Mouse (Mus musculus) kidney, postnatal 36 days (tissue): Measurements from ENCODE around the gene Lsm14b.

ENCODE experiments used
- DNase-seq, 2 experiments: peaks; one replicate each; pipeline ENCODE4 v3.0.0; 2021 to 2022; ENCODE audit warnings: mixed read lengths in 2 of 2

Gene Lsm14b

GRCm38 (mm10) chr2:180018573-180018972 is 6.2 kb upstream of the Lsm14b start:
- DNase-seq = no peak

DNA sequence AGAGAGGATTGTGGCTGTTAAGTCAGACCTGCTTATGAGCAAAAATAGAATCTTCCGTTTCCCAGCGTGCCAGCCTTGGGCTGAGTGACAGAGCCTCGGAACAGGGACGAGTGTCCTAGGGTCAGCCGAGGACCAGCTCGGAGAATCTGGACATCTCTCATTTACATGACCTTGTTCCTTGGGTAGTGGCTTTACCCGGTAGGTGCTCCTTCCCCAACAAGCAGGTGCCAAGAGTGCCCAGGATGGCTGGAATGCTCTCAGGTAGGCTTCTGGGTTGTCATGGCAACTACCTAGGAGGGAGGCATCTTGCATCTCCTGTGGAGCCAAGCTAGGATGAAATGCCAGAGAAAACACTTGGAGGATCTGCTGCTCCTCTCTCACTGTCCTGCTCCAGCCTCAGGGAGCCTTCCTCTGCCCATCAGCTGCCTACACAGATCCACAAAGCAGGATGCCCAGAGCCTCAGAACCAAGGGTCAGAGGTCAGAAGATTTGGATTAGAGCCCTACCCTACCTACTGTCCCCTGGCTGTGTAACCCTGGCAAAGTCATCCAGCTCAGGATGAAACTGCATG is 4.6 kb upstream of the Lsm14b start:
- no peak for DNase-seq

DNA sequence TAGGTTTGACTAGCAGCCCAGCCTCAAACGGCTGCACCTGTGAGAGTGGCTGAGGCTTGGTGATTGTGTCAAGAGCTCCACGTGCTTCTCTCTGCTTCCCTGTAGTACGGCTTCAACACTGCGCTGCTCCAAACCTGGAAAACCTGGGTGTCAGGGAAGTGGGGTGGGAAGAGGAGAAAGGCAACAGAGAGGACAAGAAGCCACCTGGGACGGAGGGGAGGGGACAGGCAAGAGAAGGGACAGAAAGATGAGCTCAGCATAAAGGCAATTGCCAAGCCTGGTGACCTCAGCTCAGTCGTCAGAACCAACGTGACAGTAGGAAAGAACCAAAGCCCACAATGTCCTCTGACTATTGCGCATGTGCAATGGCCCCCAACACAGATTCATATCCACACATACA is 3.9 kb upstream of the Lsm14b start:
- DNase-seq = no peak

GRCm38 (mm10) chr2:180022751-180023150 is 2.0 kb upstream of the Lsm14b start:
- no peak for DNase-seq

DNA sequence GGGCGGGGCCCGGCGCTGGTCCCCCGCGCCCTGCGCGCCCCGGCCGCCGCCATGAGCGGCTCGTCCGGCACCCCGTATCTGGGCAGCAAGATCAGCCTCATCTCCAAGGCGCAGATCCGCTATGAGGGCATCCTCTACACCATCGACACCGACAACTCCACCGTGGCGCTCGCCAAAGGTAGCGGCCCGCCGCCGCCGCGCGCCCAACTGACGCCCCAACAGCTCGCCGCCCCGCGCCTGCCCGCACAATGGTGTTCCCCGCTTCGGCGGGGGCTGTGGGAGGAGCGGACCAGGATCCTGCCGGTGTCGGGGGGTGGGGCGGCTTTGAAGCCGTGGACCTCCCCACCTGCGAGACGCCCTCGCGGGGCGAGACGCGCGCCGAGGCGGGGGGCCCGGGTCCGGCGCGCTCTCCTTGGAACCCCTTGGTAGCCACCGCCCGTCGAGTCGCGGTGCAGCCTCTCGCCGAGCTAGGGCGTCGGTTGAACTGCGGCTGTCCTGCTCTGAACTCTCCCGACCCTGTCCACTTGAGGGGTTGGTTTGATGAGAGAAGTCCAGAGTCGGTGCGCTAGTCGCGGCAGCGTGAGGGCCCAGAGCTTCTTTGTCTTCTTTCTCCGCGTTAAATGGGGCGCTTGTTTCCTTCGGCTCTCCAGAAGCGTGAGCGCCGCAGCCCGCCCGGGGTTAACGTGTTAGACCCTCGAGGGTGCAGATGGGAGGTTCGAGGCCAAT is 511 bp downstream of the Lsm14b start:
- DNase-seq = peak; percentile 33 to 68

GRCm38 (mm10) chr2:180025861-180026200 is 1.0 kb downstream of the Lsm14b start:
- DNase-seq = no peak

- no peak for DNase-seq
Observed at GRCm38 (mm10) chr2:180027768-180028167, 3.0 kb downstream of the Lsm14b start.

GRCm38 (mm10) chr2:180031270-180031669 is 6.5 kb downstream of the Lsm14b start:
- DNase-seq = peak; percentile 40 to 52

GRCm38 (mm10) chr2:180032925-180033324 is 8.1 kb downstream of the Lsm14b start:
- DNase-seq = peak in 1 of 2 experiments; percentile 9

- DNase-seq = no peak
Observed at GRCm38 (mm10) chr2:180033956-180034355, 9.2 kb downstream of the Lsm14b start.

GRCm38 (mm10) chr2:180034753-180035152 is 10.0 kb downstream of the Lsm14b start:
- no peak for DNase-seq

GRCm38 (mm10) chr2:180040406-180040805 is 15.6 kb downstream of the Lsm14b start:
- no peak for DNase-seq

DNA sequence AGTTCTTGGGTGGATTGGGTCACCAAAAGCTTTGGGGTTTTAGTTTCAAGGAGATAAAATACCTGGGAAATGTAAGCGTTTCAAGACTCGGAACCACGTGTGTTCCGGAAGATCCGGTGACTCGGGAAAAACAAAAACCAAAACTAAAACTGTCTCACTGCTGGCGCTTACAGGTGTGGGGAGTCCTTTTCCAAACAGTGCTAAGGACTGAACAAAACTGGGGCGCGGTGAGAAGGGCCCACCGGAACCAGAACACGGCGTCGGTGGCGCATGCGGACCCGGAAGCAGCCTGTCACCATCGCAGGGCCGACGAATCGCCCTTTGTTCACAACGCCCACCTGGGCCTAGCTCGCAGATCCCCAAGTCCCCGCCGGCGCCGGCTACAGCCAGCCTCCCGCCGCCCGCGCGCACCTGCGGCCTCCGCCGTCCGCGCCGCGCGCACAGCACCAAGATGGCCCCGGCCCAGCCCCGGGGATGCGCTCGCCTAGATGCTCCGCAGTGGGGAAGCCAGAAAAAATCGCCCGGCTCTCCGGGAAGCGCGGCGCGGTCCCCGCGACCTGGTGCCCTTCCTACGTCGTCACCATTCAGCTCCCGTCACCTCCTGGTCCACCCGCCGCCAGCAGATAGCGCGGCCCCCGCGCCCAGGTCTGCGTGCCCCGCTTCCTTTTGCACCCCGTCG is 16.9 kb downstream of the Lsm14b start:
- DNase-seq = peak; percentile 40 to 68

GRCm38 (mm10) chr2:180042256-180042857 is 17.6 kb downstream of the Lsm14b start, which contains the start of the genes Psma7 and Ss18l1:
Gene Psma7, minus strand, starts transcription at chr2:180042433.
Gene Ss18l1, plus strand, starts transcription at chr2:180042509.
- peak; percentile 88 to 96 for DNase-seq

- DNase-seq = peak; percentile 33 to 80
Observed at GRCm38 (mm10) chr2:180042858-180043515, 18.2 kb downstream of the Lsm14b start.

GRCm38 (mm10) chr2:180045283-180045682 is 20.5 kb downstream of the Lsm14b start:
- peak; percentile 66 for DNase-seq

DNA sequence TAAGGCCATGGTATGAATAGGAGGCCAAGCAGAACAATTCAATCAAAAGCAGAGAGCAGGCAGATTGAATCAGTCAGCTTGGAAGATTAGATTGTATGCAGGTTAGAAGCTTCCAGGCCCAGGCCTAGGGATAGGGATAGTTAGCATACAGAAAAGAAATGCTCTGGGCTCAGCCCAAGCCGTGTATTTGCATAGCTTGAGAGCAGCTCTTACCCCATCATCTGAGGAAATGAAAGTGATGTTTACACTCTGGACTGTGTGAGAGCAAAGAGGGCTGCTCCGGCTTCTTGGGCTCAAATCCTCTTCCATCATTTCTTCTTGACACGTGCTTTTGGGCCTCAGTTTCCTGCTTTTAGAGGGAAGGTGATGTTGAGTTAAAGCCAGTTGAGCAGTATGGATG is 22.8 kb downstream of the Lsm14b start:
- no peak for DNase-seq

DNA sequence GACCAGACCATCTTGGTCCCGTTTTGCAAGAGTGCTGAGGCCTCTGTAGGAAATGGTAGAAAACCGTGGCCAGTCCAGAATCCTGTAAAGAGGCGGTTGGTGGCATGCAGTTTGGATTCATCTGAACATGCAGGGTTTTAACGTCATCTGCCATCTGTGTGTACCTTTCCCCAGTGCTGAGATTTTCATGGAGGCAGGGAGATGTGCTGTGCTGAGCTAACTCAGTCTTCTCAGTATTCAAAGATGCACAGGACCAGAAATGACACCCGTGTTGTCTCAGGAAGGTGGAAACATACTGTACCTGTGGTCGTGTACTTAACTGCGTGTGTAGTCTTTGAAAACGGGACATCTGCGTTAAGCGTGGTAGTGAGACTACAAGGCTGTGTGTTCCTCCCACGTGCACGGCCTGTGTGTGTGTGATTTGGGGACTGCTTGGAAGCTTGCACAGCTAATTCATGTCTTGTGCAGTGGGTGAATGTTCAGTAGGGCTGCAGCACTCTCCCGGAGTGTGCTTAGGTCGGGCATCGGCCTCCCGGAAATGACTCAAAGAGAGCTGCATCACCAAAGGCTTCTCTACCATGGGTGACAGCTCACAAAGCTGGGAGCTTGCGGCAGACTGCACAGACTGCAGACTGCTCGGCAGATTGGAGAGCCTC is 23.3 kb downstream of the Lsm14b start:
- no peak for DNase-seq

DNA sequence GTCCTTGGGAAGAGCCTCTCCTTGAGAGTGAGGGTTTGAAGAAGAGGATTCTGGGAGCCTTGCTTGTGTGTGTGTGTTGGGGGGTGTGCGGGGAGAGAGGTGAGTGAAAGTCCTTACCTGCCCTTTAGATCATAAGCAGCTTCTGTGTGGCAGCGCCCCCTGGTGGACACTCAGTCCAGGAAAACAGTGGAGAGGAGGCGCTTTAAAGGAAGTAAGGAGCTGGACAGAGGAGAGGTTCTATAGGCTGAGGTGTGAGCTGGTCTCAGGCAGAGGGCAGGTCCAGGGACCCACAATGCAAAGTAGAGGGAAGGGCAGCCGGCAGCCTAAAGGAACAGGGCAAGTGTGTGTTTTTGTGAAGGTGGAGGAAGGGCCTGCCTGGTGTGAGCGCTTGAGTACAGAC is 26.2 kb downstream of the Lsm14b start:
- DNase-seq = peak; percentile 85 to 95

DNA sequence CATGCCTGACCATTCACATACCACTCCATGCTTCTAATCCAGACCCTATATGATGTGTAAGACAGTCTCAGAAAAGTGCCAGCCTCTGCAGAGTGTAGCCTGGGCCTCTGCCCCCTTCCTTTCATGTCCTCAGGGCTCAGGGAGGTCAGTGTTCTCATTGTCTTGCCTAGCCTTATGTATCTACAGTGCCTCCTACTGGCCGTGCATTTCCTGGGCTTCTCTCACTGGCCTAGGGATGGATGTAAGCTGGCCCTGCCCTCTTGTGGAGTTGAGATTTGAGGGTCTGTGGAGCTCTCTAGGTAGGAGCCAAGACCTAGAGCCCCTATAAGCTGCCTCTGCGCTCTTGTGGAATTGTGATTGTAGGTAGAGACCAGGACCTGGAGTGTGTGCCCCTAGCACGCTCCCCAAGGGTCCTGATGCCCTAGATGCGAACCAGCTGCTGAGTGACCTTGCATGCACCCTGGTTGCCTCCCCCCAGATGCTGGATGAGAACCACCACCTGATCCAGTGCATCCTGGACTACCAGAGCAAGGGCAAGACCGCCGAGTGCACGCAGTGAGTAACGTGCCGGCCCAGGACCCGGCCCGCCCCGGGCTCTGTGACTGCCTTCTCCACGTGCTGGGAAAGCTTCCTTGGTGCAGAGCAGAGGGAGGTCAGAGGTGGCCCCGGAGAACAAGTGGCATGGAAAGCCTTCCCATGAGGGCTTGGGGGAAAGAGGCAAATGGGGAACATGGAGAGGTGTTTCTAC is 27.4 kb downstream of the Lsm14b start:
- peak; percentile 13 to 62 for DNase-seq

DNA sequence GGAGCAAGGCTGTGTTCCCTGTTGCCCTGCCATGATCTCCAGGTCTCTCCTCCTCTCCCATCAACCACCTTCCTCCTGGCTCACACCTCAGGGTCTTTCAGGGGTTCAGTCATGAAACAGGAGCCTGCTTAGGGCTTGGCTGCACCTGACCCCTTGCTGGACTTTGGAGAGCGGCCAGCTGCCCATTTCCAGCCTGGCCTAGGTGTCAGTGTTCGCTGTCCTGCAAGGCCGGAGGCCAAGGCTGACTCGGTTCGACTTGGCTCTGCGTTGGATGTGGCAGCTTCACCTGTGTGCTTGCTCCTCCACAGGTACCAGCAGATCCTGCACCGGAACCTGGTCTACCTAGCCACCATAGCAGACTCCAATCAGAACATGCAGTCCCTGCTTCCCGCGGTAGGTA is 28.2 kb downstream of the Lsm14b start:
- peak; percentile 68 to 85 for DNase-seq
